ENCODE assay signal across 30 mouse cellular contexts in genomic region chr2:120387291-120387690, GRCm38 (mm10).
"Had no signal": no experiment of that assay in that cellular context is flagged by ENCODE, and none has a peak within 500 bp of the region (broad histone marks: within the 10 kb centered on the region; RNA-seq: fewer than 3 reads in every experiment).

No protein-coding gene starts in this region.

- DNase-seq: heart, postnatal 10 days; heart, postnatal 14 days; heart, postnatal 36 days; heart, postnatal 4 days; kidney, adult 11 months; kidney, adult 18-20 months; kidney, adult 2 months; kidney, adult 8-10 months; kidney, adult 9 months; kidney, postnatal 10 days; kidney, postnatal 14 days; kidney, postnatal 25 days; kidney, postnatal 36 days; kidney, postnatal 4 days; layer of hippocampus, adult 9-11 months; layer of hippocampus, postnatal 36 days had no signal

- H3K4me3 ChIP-seq: heart, embryonic 12.5 days; heart, embryonic 13.5 days; heart, embryonic 15.5 days; hindbrain, embryonic 10.5 days; hindbrain, embryonic 12.5 days; hindbrain, embryonic 13.5 days; hindbrain, embryonic 15.5 days; intestine, embryonic 15.5 days; kidney, embryonic 15.5 days; layer of hippocampus, adult 2 months; left cerebral cortex, adult 2 months had no signal

- H3K27ac ChIP-seq: heart, embryonic 13.5 days; heart, embryonic 15.5 days; hindbrain, embryonic 10.5 days; hindbrain, embryonic 12.5 days; hindbrain, embryonic 13.5 days; hindbrain, embryonic 14.5 days; hindbrain, embryonic 15.5 days; hindbrain, postnatal 0 days; intestine, embryonic 15.5 days; kidney, embryonic 15.5 days; kidney, postnatal 0 days; layer of hippocampus, adult 2 months; left cerebral cortex, adult 2 months had no signal
